Mouse (Mus musculus) C2C12 (cell line): ENCODE data around the gene Gstz1.

Experiments
- CEBPB ChIP-seq: IDR thresholded peaks from one replicate; pipeline ENCODE4 v1.6.1; 2011; ENCODE audit warnings: low read depth, mild to moderate bottlenecking, control low read depth, moderate library complexity
- CTCF ChIP-seq: IDR thresholded peaks from one replicate; pipeline ENCODE4 v1.5.1; 2011; ENCODE audit not compliant: control insufficient read depth, insufficient read depth, insufficient read length
- MYOG ChIP-seq: IDR thresholded peaks from one replicate; pipeline ENCODE4 v1.6.1; 2011; ENCODE audit not compliant: control insufficient read depth, insufficient read length; ENCODE audit errors: extremely low read depth
- USF1 ChIP-seq: IDR thresholded peaks from one replicate; pipeline ENCODE4 v1.6.1; 2011; ENCODE audit warnings: low read depth, mild to moderate bottlenecking, control low read depth, moderate library complexity

DNA sequence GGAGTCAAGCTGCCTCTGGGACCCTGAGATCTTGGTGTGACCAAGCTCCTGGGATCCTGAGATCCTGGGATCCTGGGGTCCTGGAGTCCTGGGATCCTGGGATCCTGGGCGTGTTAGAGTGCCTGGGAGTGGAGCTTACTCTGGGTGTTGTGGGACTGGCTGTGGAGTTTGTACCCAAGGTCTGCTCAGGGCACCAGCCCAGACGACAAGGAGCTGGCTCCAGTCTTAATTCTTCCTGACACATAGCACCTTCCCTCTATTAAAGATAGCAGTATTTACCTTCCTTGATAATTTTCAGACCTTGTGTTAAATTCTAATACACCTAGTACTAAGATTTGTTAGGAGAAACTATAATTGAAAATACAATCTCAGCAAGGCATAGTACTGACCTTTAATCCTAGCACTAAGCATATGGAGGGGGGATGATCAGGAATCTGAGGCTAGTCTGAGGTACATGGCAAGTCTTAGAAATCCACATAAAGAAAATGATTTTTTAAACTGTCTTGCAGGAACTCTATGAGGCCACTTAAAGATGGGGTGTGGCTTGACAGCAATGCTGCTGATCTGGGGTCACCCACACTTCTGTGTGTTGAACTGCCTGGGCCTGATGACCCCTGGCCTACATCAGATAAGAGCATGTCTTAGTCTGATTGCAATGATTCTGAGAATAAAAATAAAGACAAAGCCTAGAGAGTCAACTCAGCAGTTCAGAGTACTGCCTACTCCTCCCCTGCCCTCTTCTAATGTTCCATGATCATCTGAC lies 66.1 kb downstream of the Gstz1 start:
- TF ChIP-seq CTCF (no peak), CEBPB (no peak), MYOG (no peak), USF1 (no peak)
